ENCODE assay signal across 9 mouse cellular contexts in genomic region chr14:119012607-119013431, GRCm38 (mm10).
DNase-seq lines count a peak whose midpoint lies in the region; ATAC-seq and TF ChIP-seq lines count a peak whose summit lies in the region.
"Had no signal": no experiment of that assay in that cellular context is flagged by ENCODE, and none has a peak within 500 bp of the region (broad histone marks: within the 10 kb centered on the region; RNA-seq: fewer than 3 reads in every experiment).

No protein-coding gene starts in this region.

- H3K27ac ChIP-seq in lung, embryonic 16.5 days (ENCODE audit: low read length) = no peak overlapping the region
- no peak overlapping the region for H3K27ac ChIP-seq in lung, postnatal 0 days (ENCODE audit: low read length)

- H3K4me1 ChIP-seq in lung, embryonic 16.5 days (replicated peaks; ENCODE audit: control insufficient read depth, insufficient read depth, low read length) = no peaks in the 10 kb centered on the region
- H3K4me1 ChIP-seq in lung, postnatal 0 days (ENCODE audit: insufficient read depth, low read depth, low read length) = no peaks in the 10 kb centered on the region

- WGBS in lung, embryonic 16.5 days = 66% methylated on average over 23 of the region's 23 CpGs
- WGBS in lung, postnatal 0 days = 67% methylated on average over 23 of the region's 23 CpGs

- H3K9me3 ChIP-seq in lung, embryonic 16.5 days (ENCODE audit: control insufficient read depth, low read length) = no peaks in the 10 kb centered on the region
- H3K9me3 ChIP-seq in lung, postnatal 0 days (ENCODE audit: low read length) = no peaks in the 10 kb centered on the region

- H3K4me2 ChIP-seq in lung, embryonic 16.5 days (ENCODE audit: low read depth, low read length) = peak overlapping the region; percentile 8; the same call in 1 of the 2 replicates
- H3K4me2 ChIP-seq in lung, postnatal 0 days (replicated peaks; ENCODE audit: low read depth, low read length) = no peak overlapping the region

- no peak for TF ChIP-seq CTCF in lung, postnatal 0 days (IDR thresholded peaks at IDR 0.05)

- H3K4me3 ChIP-seq in lung, embryonic 16.5 days (ENCODE audit: low read length) = no peak overlapping the region
- no peak overlapping the region for H3K4me3 ChIP-seq in lung, postnatal 0 days (ENCODE audit: low read depth, low read length)

- no peak for TF ChIP-seq EP300 in lung, postnatal 0 days (IDR thresholded peaks at IDR 0.05)

- peaks cover 18% of the 10 kb centered on the region for H3K36me3 ChIP-seq in lung, embryonic 16.5 days (ENCODE audit: control insufficient read depth, insufficient read depth, low read length)
- H3K36me3 ChIP-seq in lung, postnatal 0 days (ENCODE audit: insufficient read depth, low read length) = no peaks in the 10 kb centered on the region

- DNase-seq in lung, postnatal 0 days (ENCODE audit: low spot score) = no peak
- peak; percentile 18 for DNase-seq in embryo, embryonic 9.5 days (ENCODE audit: extremely low spot score)
- peak; percentile 15 to 40 for DNase-seq in heart, postnatal 10 days
- DNase-seq in layer of hippocampus, adult 8-10 months (ENCODE audit: low spot score in 2 of 2) = peak; percentile 68 to 78
- peak; percentile 14 for DNase-seq in lung, postnatal 36 days
- peak; percentile 86 for DNase-seq in right cerebral cortex, adult 18-20 months
- DNase-seq in urinary bladder, adult 18-20 months (ENCODE audit: low spot score in 2 of 2) = no peak

- no peak overlapping the region for H3K9ac ChIP-seq in lung, embryonic 16.5 days (ENCODE audit: low read length)
- H3K9ac ChIP-seq in lung, postnatal 0 days (replicated peaks; ENCODE audit: low read depth) = no peak overlapping the region

- ATAC-seq in lung, embryonic 16.5 days (ENCODE audit: low read depth) = no peak
- ATAC-seq in lung, postnatal 0 days = no peak
- ATAC-seq: Patski had no signal

- no peaks in the 10 kb centered on the region for H3K27me3 ChIP-seq in lung, embryonic 16.5 days (ENCODE audit: control insufficient read depth, insufficient read depth, low read depth, low read length)
- no peaks in the 10 kb centered on the region for H3K27me3 ChIP-seq in lung, postnatal 0 days (replicated peaks; ENCODE audit: insufficient read depth, low read length)
- H3K27me3 ChIP-seq: Patski had no signal

- intact Hi-C loops in heart, postnatal 10 days (cut with DNase I) = no loop called here

Comparison
In these comparisons a context has a peak if more than half of its experiments do, and no peak if none do; other contexts are left out.
1. DNase-seq: peak in embryo, embryonic 9.5 days (single experiment), heart, postnatal 10 days (2 of 2), layer of hippocampus, adult 8-10 months (2 of 2), lung, postnatal 36 days (single experiment) and right cerebral cortex, adult 18-20 months (single experiment); none in lung, postnatal 0 days (single experiment) and urinary bladder, adult 18-20 months (0 of 2).